Mouse (Mus musculus) neural tube, embryonic 14.5 days (tissue): Measurements from ENCODE around the gene Carm1. TPM values are rescaled to one million over a fixed set of nuclear protein-coding genes. Genes with fewer than 3 reads are reported as not detected.

Experiments
- microRNA counts: library from miRNA; unstranded; fragments of <30 nt; microRNA quantifications from one replicate; lab custom pipeline; 2016
- microRNA-seq: library from miRNA; unstranded; fragments of <30 nt; microRNA quantifications from one replicate; pipeline ENCODE4, GENCODE M21; 2016
- polyA plus RNA-seq: library from polyadenylated mRNA; unstranded; fragments of >200 nt; fragmentation: Nextera tagmentation; extraction: Ambion mirVana; gene quantifications from 2 replicates; pipeline ENCODE4 v1.2.1, GENCODE M21; 2014

Gene Carm1
- polyA plus RNA-seq, 1 experiment from 2014 or later, result 30.1 TPM

MicroRNA genes within 50 kb of the gene (microRNA counts, 519-probe panel; counts per million panel counts)
- microRNA mmu-miR-1946b (lab: Ali Mortazavi, UCI), result not detected

Small RNAs within 50 kb of the gene (microRNA-seq; reads per million reads assigned to microRNA genes)
- gene Mir1946b, result not detected

Other genes starting within 250 kb of the Carm1 start
- 1.1 and 2.3 TPM in 2 replicates for gene Ap1m2, start 234.6 kb upstream of the Carm1 start, polyA plus RNA-seq
- 67.7 and 75.1 TPM in 2 replicates for gene Slc44a2, start 226.2 kb upstream of the Carm1 start, polyA plus RNA-seq
- 210 and 222 TPM in 2 replicates for gene Ilf3, start 179.0 kb upstream of the Carm1 start, polyA plus RNA-seq
- 43.7 and 48.9 TPM in 2 replicates for gene Qtrt1, start 135.1 kb upstream of the Carm1 start, polyA plus RNA-seq
- 53.1 and 59.4 TPM in 2 replicates for gene Dnm2, start 122.0 kb upstream of the Carm1 start, polyA plus RNA-seq
- 42.2 and 45.7 TPM in 2 replicates for gene Tmed1, start 36.6 kb upstream of the Carm1 start, polyA plus RNA-seq
- gene AB124611, start 20.7 kb upstream of the Carm1 start, polyA plus RNA-seq, result 2.5 and 3.0 TPM in 2 replicates
- gene Timm29, start 45.8 kb downstream of the Carm1 start, polyA plus RNA-seq, result 73.0 and 77.5 TPM in 2 replicates
- gene Yipf2, start 45.9 kb downstream of the Carm1 start, polyA plus RNA-seq, result 20.3 and 21.8 TPM in 2 replicates
- 138 and 152 TPM in 2 replicates for gene Smarca4, start 69.3 kb downstream of the Carm1 start, polyA plus RNA-seq
- 7.3 and 8.3 TPM in 2 replicates for gene Ldlr, start 176.6 kb downstream of the Carm1 start, polyA plus RNA-seq
- 11.2 and 12.5 TPM in 2 replicates for gene Spc24, start 213.4 kb downstream of the Carm1 start, polyA plus RNA-seq